Mouse (Mus musculus): ENCODE results near the gene Aqp1. TPM values are rescaled to one million over a fixed set of nuclear protein-coding genes. Genes with fewer than 3 reads are reported as not detected.

Gene Aqp1
- polyA plus RNA-seq, 1 experiment from 2014 or later = 3.7 TPM

DNA sequence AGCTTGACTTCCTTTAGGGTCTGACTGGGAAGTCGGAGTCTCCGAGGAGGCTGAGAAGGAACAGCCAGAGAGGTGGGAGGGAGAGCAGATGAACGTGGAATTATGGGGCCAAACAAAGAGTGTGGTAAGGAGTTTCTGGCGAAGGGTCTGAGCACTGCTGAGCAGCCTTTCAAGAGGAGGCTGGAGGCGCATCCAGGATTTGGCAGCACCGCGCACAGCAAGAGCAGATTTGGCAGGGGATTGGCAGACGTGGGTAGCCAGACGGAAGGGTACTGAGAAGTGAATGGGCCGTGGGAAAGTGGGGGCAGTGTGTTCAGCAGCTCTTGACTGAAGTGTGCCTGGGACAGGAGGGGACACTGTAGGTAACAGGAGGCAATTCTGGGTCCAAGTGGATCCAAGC is 58.6 kb downstream of the Aqp1 start:
- peaks cover 49% of the 10 kb centered on the region for H3K27me3 ChIP-seq (ENCODE audit: control insufficient read depth, insufficient read depth, low read length)
- no peaks in the 10 kb centered on the region for H3K9me3 ChIP-seq (replicated peaks; ENCODE audit: control insufficient read depth, low read length)
- H3K36me3 ChIP-seq (ENCODE audit: control insufficient read depth, insufficient read depth, low read length) = no peaks in the 10 kb centered on the region
- ATAC-seq (replicated peaks; ENCODE audit: insufficient number of reproducible peaks, low FRiP score, low TSS enrichment) = no peak
- H3K4me1 ChIP-seq (ENCODE audit: control insufficient read depth, insufficient read depth, low read length) = no peaks in the 10 kb centered on the region
- no peak overlapping the region for H3K27ac ChIP-seq (ENCODE audit: low read depth, low read length)
- 78% methylated on average over 10 of the region's 10 CpGs for WGBS (ENCODE audit: insufficient replicate concordance)
- no peak overlapping the region for H3K4me3 ChIP-seq (ENCODE audit: low read depth, low read length)
- no peak overlapping the region for H3K4me2 ChIP-seq
- H3K9ac ChIP-seq (ENCODE audit: low read depth, low read length) = no peak overlapping the region

GRCm38 (mm10) chr6:55396176-55396575 is 59.9 kb downstream of the Aqp1 start:
- peaks cover 39% of the 10 kb centered on the region for H3K27me3 ChIP-seq (ENCODE audit: control insufficient read depth, insufficient read depth, low read length)
- WGBS (ENCODE audit: insufficient replicate concordance) = 33% methylated on average over 3 of the region's 3 CpGs
- no peaks in the 10 kb centered on the region for H3K36me3 ChIP-seq (ENCODE audit: control insufficient read depth, insufficient read depth, low read length)
- no peaks in the 10 kb centered on the region for H3K4me1 ChIP-seq (ENCODE audit: control insufficient read depth, insufficient read depth, low read length)
- no peak overlapping the region for H3K27ac ChIP-seq (ENCODE audit: low read depth, low read length)
- no peak overlapping the region for H3K4me2 ChIP-seq
- no peaks in the 10 kb centered on the region for H3K9me3 ChIP-seq (replicated peaks; ENCODE audit: control insufficient read depth, low read length)
- H3K4me3 ChIP-seq (ENCODE audit: low read depth, low read length) = no peak overlapping the region
- no peak overlapping the region for H3K9ac ChIP-seq (ENCODE audit: low read depth, low read length)
- no peak for ATAC-seq (replicated peaks; ENCODE audit: insufficient number of reproducible peaks, low FRiP score, low TSS enrichment)

DNA sequence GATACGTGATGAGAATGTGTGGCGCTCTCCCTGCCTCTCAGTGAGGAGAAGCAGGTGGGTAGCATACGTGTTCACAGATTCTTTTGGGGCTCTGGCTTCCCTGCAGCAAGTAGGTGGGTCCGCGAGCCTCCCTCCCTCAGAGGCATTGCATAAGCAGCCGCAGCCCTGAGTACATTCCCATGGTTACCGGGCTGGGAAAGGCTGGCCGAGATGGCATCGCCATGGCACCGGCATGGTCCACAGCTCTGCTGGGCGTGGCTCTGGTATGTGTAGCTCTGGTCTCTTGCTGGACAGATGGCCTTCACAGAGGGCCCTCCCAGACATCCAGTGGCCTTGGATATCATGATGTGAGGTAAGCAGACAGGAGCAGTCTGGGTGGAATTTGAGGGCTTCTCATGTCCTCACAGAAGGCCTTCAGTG is 60.4 kb downstream of the Aqp1 start:
- H3K9ac ChIP-seq (ENCODE audit: low read depth, low read length) = no peak overlapping the region
- no peak overlapping the region for H3K4me2 ChIP-seq
- no peaks in the 10 kb centered on the region for H3K4me1 ChIP-seq (ENCODE audit: control insufficient read depth, insufficient read depth, low read length)
- no peaks in the 10 kb centered on the region for H3K36me3 ChIP-seq (ENCODE audit: control insufficient read depth, insufficient read depth, low read length)
- no peak overlapping the region for H3K27ac ChIP-seq (ENCODE audit: low read depth, low read length)
- ATAC-seq (replicated peaks; ENCODE audit: insufficient number of reproducible peaks, low FRiP score, low TSS enrichment) = no peak
- H3K27me3 ChIP-seq (ENCODE audit: control insufficient read depth, insufficient read depth, low read length) = peaks cover 39% of the 10 kb centered on the region
- no peak overlapping the region for H3K4me3 ChIP-seq (ENCODE audit: low read depth, low read length)
- 73% methylated on average over 11 of the region's 11 CpGs for WGBS (ENCODE audit: insufficient replicate concordance)
- no peaks in the 10 kb centered on the region for H3K9me3 ChIP-seq (replicated peaks; ENCODE audit: control insufficient read depth, low read length)

Small RNAs within 50 kb of the gene (microRNA-seq; reads per million reads assigned to microRNA genes)
- not detected for gene Gm25458 (ENCODE audit: borderline number of aligned reads)

Other genes starting within 250 kb of the Aqp1 start
- gene Crhr2, start 203.4 kb upstream of the Aqp1 start, polyA plus RNA-seq (2014; fragmentation: Nextera tagmentation; extraction: Ambion mirVana) = 4.2 and 5.3 TPM in 2 replicates
- not detected in 2 replicates for gene Inmt, start 161.4 kb upstream of the Aqp1 start, polyA plus RNA-seq (2014; fragmentation: Nextera tagmentation; extraction: Ambion mirVana)
- 8.0 and 9.2 TPM in 2 replicates for gene Mindy4, start 133.0 kb upstream of the Aqp1 start, polyA plus RNA-seq (2014; fragmentation: Nextera tagmentation; extraction: Ambion mirVana)
- gene Ghrhr, start 39.9 kb downstream of the Aqp1 start, polyA plus RNA-seq (2014; fragmentation: Nextera tagmentation; extraction: Ambion mirVana) = not detected in 2 replicates
- 2.6 and 3.1 TPM in 2 replicates for gene Adcyap1r1, start 115.5 kb downstream of the Aqp1 start, polyA plus RNA-seq (2014; fragmentation: Nextera tagmentation; extraction: Ambion mirVana)

All from heart, embryonic 11.5 days (tissue).